Mouse (Mus musculus) telencephalon, adult 2 months (tissue): ENCODE measurements at regions not wholly inside any gene's neighbourhood (a gene's known extent, or its start where the extent isn't known, plus 50 kb on each side); places are given as distances from the start of the nearest gene placed in this dataset.
A peak's percentile ranks its signal among the peaks of the same experiment; 100 is the strongest.

Experiments
- DNase-seq: peaks from one replicate; pipeline ENCODE4 v3.0.0-alpha.2; 2011; ENCODE audit warnings: low read depth, low spot score

GRCm38 (mm10) chr8:126854121-126855055, 91.3 kb downstream of the Tomm20 start:
- no peak for DNase-seq

- DNase-seq, result no peak
Observed at GRCm38 (mm10) chr8:126852663-126853390, 92.8 kb downstream of the Tomm20 start.

GRCm38 (mm10) chr8:126852184-126852583, 93.5 kb downstream of the Tomm20 start:
- no peak for DNase-seq

GRCm38 (mm10) chr8:126851780-126852179, 93.9 kb downstream of the Tomm20 start:
- no peak for DNase-seq

GRCm38 (mm10) chr8:126850189-126850535, 95.5 kb downstream of the Tomm20 start:
- no peak for DNase-seq

GRCm38 (mm10) chr8:126849411-126850188, 96.0 kb downstream of the Tomm20 start:
- DNase-seq, result no peak

- no peak for DNase-seq
Observed at GRCm38 (mm10) chr8:126848369-126849105, 97.1 kb downstream of the Tomm20 start.

GRCm38 (mm10) chr8:126847664-126848353, 97.8 kb downstream of the Tomm20 start:
- no peak for DNase-seq

GRCm38 (mm10) chr8:126846188-126846565, 99.5 kb downstream of the Tomm20 start:
- DNase-seq, result no peak

GRCm38 (mm10) chr8:126845530-126846187, 100.0 kb downstream of the Tomm20 start:
- DNase-seq, result no peak

GRCm38 (mm10) chr8:126844627-126845026, 101.0 kb downstream of the Tomm20 start:
- DNase-seq, result no peak

- DNase-seq, result no peak
Observed at GRCm38 (mm10) chr8:126841187-126841586, 104.5 kb downstream of the Tomm20 start.

- DNase-seq, result peak; percentile 78
Observed at GRCm38 (mm10) chr8:126839712-126840355, 105.8 kb downstream of the Tomm20 start.

- peak; percentile 82 for DNase-seq
Observed at GRCm38 (mm10) chr8:126839039-126839711, 106.5 kb downstream of the Tomm20 start.

GRCm38 (mm10) chr8:126838228-126838627, 107.4 kb downstream of the Tomm20 start:
- DNase-seq, result no peak

GRCm38 (mm10) chr8:126837318-126838025, 108.2 kb downstream of the Tomm20 start:
- no peak for DNase-seq

- no peak for DNase-seq
Observed at GRCm38 (mm10) chr8:126835554-126835953, 110.1 kb downstream of the Tomm20 start.
